Mouse (Mus musculus) cerebellum, adult 2 months (tissue): ENCODE data around the gene Pik3cg.

ENCODE experiments used
- CTCF ChIP-seq: fragments of 200-500 bp; IDR thresholded peaks from 2 replicates; pipeline ENCODE4 v1.5.1; 2011; ENCODE audit warnings: low read depth, mild to moderate bottlenecking, control low read depth, low read length, moderate library complexity, borderline replicate concordance; ENCODE audit not compliant: insufficient read depth
- POLR2A ChIP-seq: fragments of 200-500 bp; IDR thresholded peaks from 2 replicates; pipeline ENCODE4 v1.6.1; 2011; ENCODE audit warnings: low read length, control low read depth, borderline replicate concordance; ENCODE audit not compliant: insufficient read depth

DNA sequence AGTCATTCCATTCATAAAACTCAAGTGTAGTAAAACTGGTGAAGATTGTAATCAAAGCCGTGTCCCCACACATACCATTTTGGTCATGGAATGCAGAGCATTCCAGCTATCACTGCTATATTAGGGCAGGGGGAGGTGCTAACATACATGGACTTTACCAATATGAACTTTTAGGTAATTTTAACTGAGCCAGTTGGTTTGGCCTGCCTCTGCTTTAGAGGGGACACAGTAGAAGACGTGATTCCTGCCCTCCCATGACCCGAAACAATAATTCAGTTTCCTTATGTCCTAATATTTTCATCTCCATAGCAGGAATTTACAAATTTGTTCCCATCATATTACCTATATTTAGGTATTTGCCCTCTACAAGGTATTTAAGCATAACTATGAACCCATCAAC is 1.3 kb downstream of the Pik3cg start:
- TF ChIP-seq CTCF, result no peak
- TF ChIP-seq POLR2A, result no peak
